Mouse (Mus musculus) neural tube, embryonic 14.5 days (tissue): ENCODE data around the gene Sertm1. TPM values are rescaled to one million over a fixed set of nuclear protein-coding genes. Genes with fewer than 3 reads are reported as not detected.

Source experiments
- ATAC-seq: fragments of 200-750 bp; cut with Nextera tagmentation; 2 replicates; pipeline ENCODE4 v1.8.0; 2017; ENCODE audit warnings: low read depth, mild to moderate bottlenecking, moderate TSS enrichment, moderate library complexity
- H3K27ac ChIP-seq: fragments of 300-500 bp; sonication (generic); 2 replicates; pipeline ENCODE4 v1.5.1; 2014; ENCODE audit warnings: low read depth, mild to moderate bottlenecking, control low read depth, low read length, moderate library complexity, mixed read lengths
- H3K27me3 ChIP-seq: fragments of 300-500 bp; sonication (generic); 2 replicates; pipeline ENCODE4 v1.6.1; 2014; ENCODE audit warnings: low read length; ENCODE audit not compliant: control insufficient read depth, insufficient read depth
- H3K36me3 ChIP-seq: fragments of 300-500 bp; sonication (generic); 2 replicates; pipeline ENCODE4 v1.6.1; 2014; ENCODE audit warnings: low read length, mixed read lengths; ENCODE audit not compliant: control insufficient read depth, insufficient read depth
- H3K4me1 ChIP-seq: fragments of 300-500 bp; sonication (generic); 2 replicates; pipeline ENCODE4 v1.6.1; 2014; ENCODE audit warnings: low read length; ENCODE audit not compliant: control insufficient read depth, insufficient read depth
- H3K4me2 ChIP-seq: fragments of 300-500 bp; sonication (generic); 2 replicates; pipeline ENCODE4 v1.6.1; 2014; ENCODE audit warnings: mild to moderate bottlenecking, low read depth, low read length, control low read depth
- H3K4me3 ChIP-seq: fragments of 300-500 bp; sonication (generic); 2 replicates; pipeline ENCODE4 v1.5.1; 2014; ENCODE audit warnings: low read depth, low read length, control low read depth, mixed read lengths
- H3K9ac ChIP-seq: fragments of 300-500 bp; sonication (generic); replicated peaks from 2 replicates; pipeline ENCODE4 v1.6.1; 2014; ENCODE audit warnings: low read depth, mild to moderate bottlenecking, control low read depth, low read length, mixed read lengths
- H3K9me3 ChIP-seq: fragments of 300-500 bp; sonication (generic); 2 replicates; pipeline ENCODE4 v1.6.1; 2016; ENCODE audit warnings: low read length; ENCODE audit not compliant: control insufficient read depth
- WGBS: fragments of 180-500 bp; shearing (Covaris S2); extraction: QIAGEN DNeasy Blood & Tissue Kit; methylation state at CpG from one replicate; pipeline ENCODE4 v1.1.7; 2014; 5-methylcytosine and 5-hydroxymethylcytosine counted together
- polyA plus RNA-seq: library from polyadenylated mRNA; unstranded; fragments of >200 nt; fragmentation: Nextera tagmentation; extraction: Ambion mirVana; gene quantifications from 2 replicates; pipeline ENCODE4 v1.2.1, GENCODE M21; 2014

The Sertm1 gene
- polyA plus RNA-seq = 1.3 and 1.5 TPM in 2 replicates

GRCm38 (mm10) chr3:54915643-54916071 is at the start of gene Sertm1:
TSS of gene Sertm1 (minus strand) at chr3:54915887.
- H3K4me3 ChIP-seq = peak within 1 kb of the TSS; percentile 56
- no peaks in the 10 kb centered on the region for H3K36me3 ChIP-seq
- peak within 1 kb of the TSS; percentile 61 for H3K9ac ChIP-seq
- H3K4me1 ChIP-seq = no peaks in the 10 kb centered on the region
- H3K27ac ChIP-seq = no peak within 1 kb of the TSS
- WGBS = under 1% methylated on average over 38 of the region's 38 CpGs
- no peaks in the 10 kb centered on the region for H3K9me3 ChIP-seq
- H3K4me2 ChIP-seq = peak within 1 kb of the TSS; percentile 85
- ATAC-seq = peak; percentile 99
- peaks cover 4% of the 10 kb centered on the region; the same call in 1 of the 2 replicates for H3K27me3 ChIP-seq

- no peak for ATAC-seq
- Histone ChIP-seq H3K27me3 (no peaks in the 10 kb centered on the region), H3K36me3 (no peaks in the 10 kb centered on the region), H3K27ac (no peak overlapping the region), H3K4me1 (0 out of 2 replicates have a peak, but pooled peaks cover 2% of the 10 kb centered on the region), H3K4me3 (no peak overlapping the region), H3K9ac (no peak overlapping the region), H3K4me2 (no peak overlapping the region), H3K9me3 (no peaks in the 10 kb centered on the region)
- WGBS = 36% methylated on average over 3 of the region's 3 CpGs
Measured at GRCm38 (mm10) chr3:54964948-54965506, 49.3 kb upstream of the Sertm1 start.

GRCm38 (mm10) chr3:54943067-54943810 is 27.6 kb upstream of the Sertm1 start:
- no peak overlapping the region for H3K9ac ChIP-seq
- ATAC-seq = no peak
- H3K9me3 ChIP-seq = no peaks in the 10 kb centered on the region
- no peak overlapping the region for H3K27ac ChIP-seq
- H3K4me2 ChIP-seq = no peak overlapping the region
- no peaks in the 10 kb centered on the region for H3K27me3 ChIP-seq
- H3K4me3 ChIP-seq = no peak overlapping the region
- H3K4me1 ChIP-seq = no peaks in the 10 kb centered on the region
- H3K36me3 ChIP-seq = no peaks in the 10 kb centered on the region
- 68% methylated on average over 6 of the region's 6 CpGs for WGBS

GRCm38 (mm10) chr3:54934535-54934934 is 18.8 kb upstream of the Sertm1 start:
- Histone ChIP-seq H3K4me1 (no peaks in the 10 kb centered on the region), H3K4me3 (no peak overlapping the region), H3K36me3 (no peaks in the 10 kb centered on the region), H3K9ac (no peak overlapping the region), H3K9me3 (no peaks in the 10 kb centered on the region), H3K27me3 (no peaks in the 10 kb centered on the region), H3K4me2 (no peak overlapping the region), H3K27ac (no peak overlapping the region)
- ATAC-seq = no peak
- 76% methylated on average over 4 of the region's 4 CpGs for WGBS

GRCm38 (mm10) chr3:54932599-54932998 is 16.9 kb upstream of the Sertm1 start:
- Histone ChIP-seq H3K27me3 (no peaks in the 10 kb centered on the region), H3K9ac (no peak overlapping the region), H3K4me3 (no peak overlapping the region), H3K27ac (no peak overlapping the region), H3K4me2 (no peak overlapping the region), H3K4me1 (no peaks in the 10 kb centered on the region), H3K9me3 (no peaks in the 10 kb centered on the region), H3K36me3 (no peaks in the 10 kb centered on the region)
- ATAC-seq = no peak
- 97% methylated on average over 4 of the region's 4 CpGs for WGBS

- Histone ChIP-seq H3K27me3 (peaks cover 1% of the 10 kb centered on the region; the same call in 1 of the 2 replicates), H3K9ac (no peak overlapping the region), H3K4me3 (no peak overlapping the region), H3K36me3 (no peaks in the 10 kb centered on the region), H3K4me1 (no peaks in the 10 kb centered on the region), H3K9me3 (no peaks in the 10 kb centered on the region), H3K27ac (no peak overlapping the region), H3K4me2 (no peak overlapping the region)
- 65% methylated on average over 3 of the region's 3 CpGs for WGBS
- no peak for ATAC-seq
Measured at GRCm38 (mm10) chr3:54920425-54920824, 4.7 kb upstream of the Sertm1 start.

- no peaks in the 10 kb centered on the region for H3K36me3 ChIP-seq
- no peaks in the 10 kb centered on the region for H3K4me1 ChIP-seq
- 3% methylated on average over 31 of the region's 31 CpGs for WGBS
- peak; percentile 39; the same call in 1 of the 2 replicates for ATAC-seq
- no peaks in the 10 kb centered on the region for H3K9me3 ChIP-seq
- peak overlapping the region; percentile 85 for H3K4me2 ChIP-seq
- no peak overlapping the region for H3K27ac ChIP-seq
- peaks cover 4% of the 10 kb centered on the region; the same call in 1 of the 2 replicates for H3K27me3 ChIP-seq
- H3K4me3 ChIP-seq = peak overlapping the region; percentile 56
- H3K9ac ChIP-seq = peak overlapping the region; percentile 61
Measured at GRCm38 (mm10) chr3:54914845-54915642, 643 bp downstream of the Sertm1 start.

GRCm38 (mm10) chr3:54908878-54909277 is 6.8 kb downstream of the Sertm1 start:
- no peak overlapping the region for H3K9ac ChIP-seq
- H3K27me3 ChIP-seq = no peaks in the 10 kb centered on the region
- ATAC-seq = no peak
- H3K9me3 ChIP-seq = no peaks in the 10 kb centered on the region
- no peak overlapping the region for H3K27ac ChIP-seq
- 87% methylated on average over 1 of the region's 1 CpGs for WGBS
- H3K4me2 ChIP-seq = no peak overlapping the region
- no peaks in the 10 kb centered on the region for H3K36me3 ChIP-seq
- H3K4me3 ChIP-seq = no peak overlapping the region
- no peaks in the 10 kb centered on the region for H3K4me1 ChIP-seq
